Mouse (Mus musculus): ENCODE results near the gene 9930111J21Rik2. TPM values are rescaled to one million over a fixed set of nuclear protein-coding genes. Genes with fewer than 3 reads are reported as not detected.
"Not testable (repeated sequence)": the region's sequence is repeated elsewhere in the genome, so short reads cannot be mapped to it uniquely, and the experiment has no call there.

The 9930111J21Rik2 gene
- polyA plus RNA-seq, 1 experiment from 2014 or later, result 0.48 TPM

GRCm38 (mm10) chr11:49051894-49052293, 852 bp upstream of the 9930111J21Rik2 start:
- not testable (repeated sequence) for H3K9ac ChIP-seq (ENCODE audit: low read depth, low read length); H3K27ac ChIP-seq (ENCODE audit: low read depth, low read length); H3K4me2 ChIP-seq (replicated peaks; ENCODE audit: low read depth); H3K36me3 ChIP-seq (ENCODE audit: control insufficient read depth, insufficient read depth); H3K4me1 ChIP-seq (replicated peaks; ENCODE audit: control insufficient read depth, insufficient read depth, low read length); H3K27me3 ChIP-seq (replicated peaks; ENCODE audit: control insufficient read depth, insufficient read depth, low read length); H3K4me3 ChIP-seq (ENCODE audit: low read depth, low read length); ATAC-seq; H3K9me3 ChIP-seq (ENCODE audit: control insufficient read depth)
- no CpG with 5 or more reads among the region's 5 CpGs for WGBS

GRCm38 (mm10) chr11:49050064-49050463, 978 bp downstream of the 9930111J21Rik2 start:
- not testable (repeated sequence) for H3K4me3 ChIP-seq (ENCODE audit: low read depth, low read length); H3K9ac ChIP-seq (ENCODE audit: low read depth, low read length); H3K4me2 ChIP-seq (replicated peaks; ENCODE audit: low read depth); H3K4me1 ChIP-seq (replicated peaks; ENCODE audit: control insufficient read depth, insufficient read depth, low read length); H3K27me3 ChIP-seq (replicated peaks; ENCODE audit: control insufficient read depth, insufficient read depth, low read length); H3K27ac ChIP-seq (ENCODE audit: low read depth, low read length); H3K9me3 ChIP-seq (ENCODE audit: control insufficient read depth); H3K36me3 ChIP-seq (ENCODE audit: control insufficient read depth, insufficient read depth); ATAC-seq

- not testable (repeated sequence) for H3K9ac ChIP-seq (ENCODE audit: low read depth, low read length); H3K4me3 ChIP-seq (ENCODE audit: low read depth, low read length)
These were observed 39.0 kb downstream of the 9930111J21Rik2 start for GRCm38 (mm10) chr11:49012074-49012473.

GRCm38 (mm10) chr11:49006785-49007184, 44.3 kb downstream of the 9930111J21Rik2 start:
- H3K9ac ChIP-seq (ENCODE audit: low read depth, low read length); H3K4me3 ChIP-seq (ENCODE audit: low read depth, low read length); ATAC-seq; H3K4me1 ChIP-seq (replicated peaks; ENCODE audit: control insufficient read depth, insufficient read depth, low read length); H3K9me3 ChIP-seq (ENCODE audit: control insufficient read depth); H3K4me2 ChIP-seq (replicated peaks; ENCODE audit: low read depth); H3K36me3 ChIP-seq (ENCODE audit: control insufficient read depth, insufficient read depth); H3K27ac ChIP-seq (ENCODE audit: low read depth, low read length); H3K27me3 ChIP-seq (replicated peaks; ENCODE audit: control insufficient read depth, insufficient read depth, low read length): not testable (repeated sequence)
- 20% methylated on average over 1 of the region's 1 CpGs for WGBS

More at GRCm38 (mm10) chr11:49012074-49012473, 39.0 kb downstream of the 9930111J21Rik2 start:
- H3K27me3 ChIP-seq (replicated peaks; ENCODE audit: control insufficient read depth, insufficient read depth, low read length); H3K36me3 ChIP-seq (ENCODE audit: control insufficient read depth, insufficient read depth); H3K4me2 ChIP-seq (replicated peaks; ENCODE audit: low read depth); H3K9me3 ChIP-seq (ENCODE audit: control insufficient read depth); H3K4me1 ChIP-seq (replicated peaks; ENCODE audit: control insufficient read depth, insufficient read depth, low read length); H3K27ac ChIP-seq (ENCODE audit: low read depth, low read length); ATAC-seq: not testable (repeated sequence)

- ATAC-seq; H3K4me2 ChIP-seq (replicated peaks; ENCODE audit: low read depth); H3K9me3 ChIP-seq (ENCODE audit: control insufficient read depth); H3K36me3 ChIP-seq (ENCODE audit: control insufficient read depth, insufficient read depth); H3K27me3 ChIP-seq (replicated peaks; ENCODE audit: control insufficient read depth, insufficient read depth, low read length); H3K27ac ChIP-seq (ENCODE audit: low read depth, low read length); H3K4me1 ChIP-seq (replicated peaks; ENCODE audit: control insufficient read depth, insufficient read depth, low read length); H3K9ac ChIP-seq (ENCODE audit: low read depth, low read length); H3K4me3 ChIP-seq (ENCODE audit: low read depth, low read length): not testable (repeated sequence)
- WGBS, result 59% methylated on average over 2 of the region's 2 CpGs
These were observed 44.7 kb downstream of the 9930111J21Rik2 start for GRCm38 (mm10) chr11:49006317-49006716.

GRCm38 (mm10) chr11:49000411-49000810, 50.6 kb downstream of the 9930111J21Rik2 start:
- H3K4me1 ChIP-seq (replicated peaks; ENCODE audit: control insufficient read depth, insufficient read depth, low read length); H3K27ac ChIP-seq (ENCODE audit: low read depth, low read length); H3K4me2 ChIP-seq (replicated peaks; ENCODE audit: low read depth); H3K36me3 ChIP-seq (ENCODE audit: control insufficient read depth, insufficient read depth); H3K27me3 ChIP-seq (replicated peaks; ENCODE audit: control insufficient read depth, insufficient read depth, low read length); H3K4me3 ChIP-seq (ENCODE audit: low read depth, low read length); H3K9me3 ChIP-seq (ENCODE audit: control insufficient read depth); H3K9ac ChIP-seq (ENCODE audit: low read depth, low read length); ATAC-seq: not testable (repeated sequence)
- 67% methylated on average over 1 of the region's 1 CpGs for WGBS

GRCm38 (mm10) chr11:48994018-48994417, 57.0 kb downstream of the 9930111J21Rik2 start, which contains the start of gene Tgtp1:
Gene Tgtp1 (minus strand): TSS chr11:48994172.
- WGBS, result 30% methylated on average over 2 of the region's 2 CpGs
- H3K4me3 ChIP-seq (ENCODE audit: low read depth, low read length); H3K9me3 ChIP-seq (ENCODE audit: control insufficient read depth); H3K9ac ChIP-seq (ENCODE audit: low read depth, low read length); H3K36me3 ChIP-seq (ENCODE audit: control insufficient read depth, insufficient read depth); ATAC-seq; H3K4me1 ChIP-seq (replicated peaks; ENCODE audit: control insufficient read depth, insufficient read depth, low read length); H3K27ac ChIP-seq (ENCODE audit: low read depth, low read length); H3K4me2 ChIP-seq (replicated peaks; ENCODE audit: low read depth); H3K27me3 ChIP-seq (replicated peaks; ENCODE audit: control insufficient read depth, insufficient read depth, low read length): not testable (repeated sequence)

- not testable (repeated sequence) for H3K4me1 ChIP-seq (replicated peaks; ENCODE audit: control insufficient read depth, insufficient read depth, low read length); H3K36me3 ChIP-seq (ENCODE audit: control insufficient read depth, insufficient read depth); H3K4me2 ChIP-seq (replicated peaks; ENCODE audit: low read depth); H3K27me3 ChIP-seq (replicated peaks; ENCODE audit: control insufficient read depth, insufficient read depth, low read length); H3K9me3 ChIP-seq (ENCODE audit: control insufficient read depth); H3K27ac ChIP-seq (ENCODE audit: low read depth, low read length); H3K9ac ChIP-seq (ENCODE audit: low read depth, low read length); ATAC-seq; H3K4me3 ChIP-seq (ENCODE audit: low read depth, low read length)
- WGBS, result 34% methylated on average over 10 of the region's 10 CpGs
These were observed 57.7 kb downstream of the 9930111J21Rik2 start for GRCm38 (mm10) chr11:48993296-48993695.

- 45% methylated on average over 4 of the region's 4 CpGs for WGBS
- not testable (repeated sequence) for H3K36me3 ChIP-seq (ENCODE audit: control insufficient read depth, insufficient read depth); H3K9me3 ChIP-seq (ENCODE audit: control insufficient read depth); H3K4me3 ChIP-seq (ENCODE audit: low read depth, low read length); H3K4me2 ChIP-seq (replicated peaks; ENCODE audit: low read depth); H3K9ac ChIP-seq (ENCODE audit: low read depth, low read length); H3K27ac ChIP-seq (ENCODE audit: low read depth, low read length); ATAC-seq; H3K4me1 ChIP-seq (replicated peaks; ENCODE audit: control insufficient read depth, insufficient read depth, low read length); H3K27me3 ChIP-seq (replicated peaks; ENCODE audit: control insufficient read depth, insufficient read depth, low read length)
These were observed 59.1 kb downstream of the 9930111J21Rik2 start, which contains the start of gene Gm12185 for GRCm38 (mm10) chr11:48991740-48992520. Gene Gm12185 (minus strand): TSS chr11:48992226.

Measured in intestine, postnatal 0 days (tissue).